Mouse (Mus musculus) layer of hippocampus, adult 18-20 months (tissue): ENCODE data around the gene Fmo4. TPM values are rescaled to one million over a fixed set of nuclear protein-coding genes. Genes with fewer than 3 reads are reported as not detected.
"Not testable (repeated sequence)": the region's sequence is repeated elsewhere in the genome, so short reads cannot be mapped to it uniquely, and the experiment has no call there.

ENCODE experiments used
- DNase-seq, 2 experiments: peaks; one replicate each; pipeline ENCODE4 v3.0.0; 2022; ENCODE audit warnings: low spot score in 2 of 2
- total RNA-seq, 2 experiments: library from RNA; stranded (reverse); gene quantifications; 2 replicates each; pipeline ENCODE4 v1.2.3; 2021

The Fmo4 gene
- total RNA-seq, 2 experiments from 2014 or later, result not detected

DNA sequence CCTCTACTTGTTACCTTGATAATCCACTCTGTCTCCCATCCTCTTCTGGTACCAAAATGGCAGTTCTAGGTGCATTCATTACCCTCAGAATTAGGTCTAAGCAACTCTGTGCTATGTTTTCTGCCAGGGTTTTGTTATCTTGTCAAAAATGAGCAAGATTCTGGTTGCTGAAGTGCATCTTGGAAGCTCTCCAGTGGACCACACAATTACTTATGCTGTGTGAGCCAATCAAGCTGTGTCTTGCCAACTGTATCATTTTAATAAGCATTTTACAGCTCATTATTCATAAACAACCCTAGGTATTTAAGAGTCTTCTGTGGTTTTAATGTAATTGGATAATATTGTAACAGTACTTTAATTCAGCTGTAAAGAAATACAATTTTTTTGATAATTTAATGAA is 17.3 kb downstream of the Fmo4 start:
- no peak for DNase-seq

DNA sequence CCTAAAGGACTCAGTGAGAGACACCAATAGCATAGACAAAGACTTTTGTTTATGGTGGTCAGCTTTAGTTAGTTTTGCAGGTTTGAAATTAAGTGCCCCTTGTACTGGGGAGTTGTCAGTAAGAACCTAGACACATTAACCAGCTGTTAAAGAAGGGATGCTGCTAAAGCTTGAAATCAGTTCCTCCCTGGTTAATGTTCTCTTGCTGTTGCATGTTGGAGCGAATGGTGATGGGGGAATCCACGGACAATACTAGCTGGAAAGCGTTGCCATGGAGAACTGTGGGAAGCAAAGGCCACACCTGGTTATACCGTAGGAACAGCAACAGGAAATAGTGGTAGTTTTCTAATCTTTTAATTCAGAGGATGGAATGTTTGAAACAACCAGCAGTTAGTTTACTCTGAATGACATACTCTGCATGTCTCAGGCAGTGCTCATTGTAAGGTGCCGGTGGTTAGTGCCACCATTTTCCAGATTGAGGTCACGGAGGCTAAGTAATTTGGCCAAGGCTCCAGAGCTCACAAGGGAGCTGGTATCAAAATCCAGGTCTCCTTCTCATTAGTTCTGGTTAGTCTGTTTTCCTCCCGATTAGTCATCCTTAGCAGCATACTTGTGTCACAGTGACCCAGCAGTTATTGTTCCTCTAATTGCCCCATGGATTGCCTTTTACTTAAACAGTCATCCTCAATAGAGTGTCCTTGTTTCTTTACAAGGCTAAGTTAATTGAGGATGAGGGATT is 21.3 kb downstream of the Fmo4 start:
- DNase-seq, result no peak

DNA sequence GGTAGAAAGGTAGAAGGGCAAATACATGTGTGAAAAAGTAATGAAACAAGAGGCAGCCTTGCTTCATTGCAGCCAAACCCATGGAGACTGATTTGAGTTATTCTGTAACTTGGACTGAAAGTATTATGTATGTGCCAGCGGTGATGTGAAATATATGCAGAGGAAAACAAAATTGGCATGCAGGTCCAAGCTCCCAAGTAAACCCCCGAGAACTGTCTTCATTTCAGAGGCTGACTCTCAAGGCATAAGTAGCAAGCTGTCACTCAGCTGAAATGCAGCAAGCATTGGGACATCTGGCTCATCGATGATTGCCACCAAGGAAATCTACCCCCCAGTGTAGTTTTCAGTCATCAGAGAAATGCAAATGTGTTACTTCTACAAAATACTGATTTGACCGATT is 28.6 kb downstream of the Fmo4 start:
- peak in 1 of 2 experiments; percentile 3 for DNase-seq

DNA sequence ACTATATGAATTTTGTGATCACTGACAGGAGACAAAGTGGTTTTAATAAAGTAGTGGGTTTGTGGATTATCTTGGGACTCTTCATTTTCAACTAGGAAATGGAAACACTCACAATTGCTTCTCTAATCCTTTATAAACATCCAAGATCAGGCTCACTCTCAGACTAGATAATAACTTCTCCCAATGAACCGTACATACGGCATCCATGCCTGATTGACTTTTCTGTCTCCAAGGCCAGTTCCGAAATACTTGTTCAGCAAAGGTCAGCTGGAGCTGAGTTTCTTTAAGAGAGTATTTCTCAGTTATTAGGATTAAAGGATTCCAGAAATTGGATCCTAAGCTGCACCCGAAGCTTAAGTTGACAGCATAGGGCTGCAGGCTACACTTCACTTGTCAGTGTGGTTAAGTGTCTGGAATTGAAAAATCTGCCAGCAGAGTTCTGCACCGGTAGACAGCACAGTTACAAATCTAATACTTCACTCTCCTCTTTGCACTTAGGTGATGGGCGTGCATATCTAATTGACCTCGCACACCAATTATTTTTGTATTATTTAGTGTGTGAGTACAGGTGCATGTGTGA is 30.0 kb downstream of the Fmo4 start:
- no peak for DNase-seq

DNA sequence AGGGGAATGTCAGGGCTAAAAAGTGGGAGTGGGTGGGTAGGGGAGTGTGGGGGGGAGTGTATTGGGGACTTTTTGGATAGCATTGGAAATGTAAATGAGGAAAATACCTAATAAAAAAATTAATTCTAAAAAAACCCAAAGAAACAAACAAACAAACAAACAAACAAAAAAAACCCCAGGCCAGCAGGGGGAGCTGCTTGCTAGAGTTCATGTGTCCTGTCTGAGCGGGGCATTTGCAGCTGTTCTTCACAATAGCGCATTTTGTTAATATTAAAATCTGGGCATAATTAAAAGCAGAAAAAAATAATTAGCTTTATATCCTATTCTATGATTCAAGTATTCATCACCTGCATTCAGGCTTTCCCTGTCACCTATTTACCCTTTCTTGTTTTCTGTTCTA is 32.7 kb downstream of the Fmo4 start:
- DNase-seq, result not testable (repeated sequence)

DNA sequence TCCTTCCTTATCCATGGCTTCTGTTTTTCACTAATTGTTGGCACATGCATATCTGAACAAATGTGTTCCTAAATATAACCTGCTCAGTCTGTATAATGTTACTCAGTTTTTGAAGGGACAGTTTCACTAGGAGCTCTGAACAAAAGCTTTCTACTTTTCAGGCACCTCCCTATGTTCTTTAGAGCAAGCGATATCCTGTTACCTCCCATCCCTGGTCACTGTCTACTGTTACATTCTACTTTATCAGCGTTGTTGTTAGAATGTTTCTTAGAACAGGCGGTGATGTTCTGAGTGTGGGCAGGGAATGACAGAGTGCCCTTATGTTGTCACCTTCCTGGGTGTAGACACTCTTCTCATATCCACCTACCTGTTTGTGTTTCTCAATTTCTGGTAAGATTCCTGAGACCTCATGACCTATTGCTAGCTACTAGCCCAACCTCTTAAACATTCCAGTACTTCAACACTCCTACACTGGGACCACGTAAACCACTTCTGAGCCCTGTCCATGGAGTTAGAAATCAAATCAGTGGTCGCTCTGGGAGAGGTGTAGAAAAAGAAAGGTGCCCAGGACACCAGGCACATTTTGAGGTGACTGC is 35.7 kb downstream of the Fmo4 start:
- no peak for DNase-seq

DNA sequence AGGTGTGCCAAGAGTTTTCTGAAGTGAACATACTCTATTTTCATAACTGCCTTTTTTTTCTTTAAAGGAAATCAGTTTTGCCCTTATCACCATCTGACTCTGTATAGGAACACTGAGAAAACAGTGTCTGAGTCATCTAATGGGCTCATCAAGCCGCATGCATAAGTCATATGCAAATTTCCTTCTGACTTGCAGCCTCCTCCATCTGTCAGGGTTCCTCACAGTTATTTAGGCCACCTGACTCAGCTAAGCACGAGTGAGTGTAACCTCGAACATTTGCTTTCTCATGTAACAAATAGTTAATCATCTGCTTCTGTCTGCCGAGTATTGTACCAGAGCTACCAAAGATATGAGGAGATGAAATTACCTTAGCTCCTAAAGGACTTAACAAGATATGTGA is 40.1 kb downstream of the Fmo4 start:
- peak; percentile 9 to 40 for DNase-seq

DNA sequence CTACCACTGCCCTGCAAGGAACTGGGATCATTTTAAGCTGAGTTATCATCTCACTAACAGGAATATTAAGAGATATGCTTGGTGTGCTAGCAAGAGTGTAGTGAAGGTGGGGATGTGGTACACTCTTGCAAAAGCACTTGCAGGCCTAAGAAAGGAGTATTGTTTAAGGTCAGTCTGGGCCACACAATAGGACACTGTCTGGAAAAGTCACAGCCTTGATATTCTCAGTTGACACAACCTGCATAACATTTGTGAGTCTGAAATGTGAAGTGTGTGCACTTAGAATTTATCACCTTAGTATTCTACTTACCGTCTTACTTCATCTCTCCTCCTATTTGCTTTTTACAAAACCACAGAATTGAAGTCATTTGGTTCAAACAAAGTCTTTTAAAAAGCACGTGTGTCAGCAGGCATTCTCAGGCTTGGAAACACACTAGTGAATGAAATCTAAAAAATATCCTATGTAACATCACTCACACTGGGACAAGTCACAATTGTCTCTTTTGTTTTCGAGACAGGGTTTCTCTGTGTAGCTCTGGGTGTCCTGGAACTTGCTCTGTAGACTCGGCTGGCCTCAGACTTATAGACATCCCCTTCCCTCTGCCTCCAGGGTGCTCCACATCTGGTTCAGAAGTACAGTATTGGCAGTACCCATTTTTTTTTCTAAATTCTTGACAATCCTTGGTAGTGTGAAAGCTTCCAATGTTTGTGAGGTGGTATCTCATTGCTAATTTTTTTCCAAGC is 42.0 kb downstream of the Fmo4 start:
- no peak for DNase-seq

DNA sequence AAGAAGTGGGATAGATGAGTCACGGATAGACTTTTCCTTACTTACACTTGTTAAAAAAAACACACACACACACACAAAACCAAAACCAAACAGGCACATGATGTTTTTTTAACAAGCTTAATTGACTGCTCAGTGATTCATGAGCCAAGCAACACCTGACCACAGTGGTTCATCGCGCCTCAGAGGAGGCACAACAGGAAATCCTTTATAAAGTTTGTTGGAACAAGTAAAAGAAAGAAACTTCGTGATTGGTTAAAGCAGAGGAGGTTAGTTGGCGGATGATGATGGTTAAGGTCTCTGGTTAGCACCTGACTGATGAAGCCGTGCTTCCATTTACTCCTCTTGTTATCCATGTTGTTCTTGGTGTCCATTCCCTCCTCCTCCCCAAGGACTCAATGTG is 61.8 kb downstream of the Fmo4 start:
- DNase-seq, result no peak

DNA sequence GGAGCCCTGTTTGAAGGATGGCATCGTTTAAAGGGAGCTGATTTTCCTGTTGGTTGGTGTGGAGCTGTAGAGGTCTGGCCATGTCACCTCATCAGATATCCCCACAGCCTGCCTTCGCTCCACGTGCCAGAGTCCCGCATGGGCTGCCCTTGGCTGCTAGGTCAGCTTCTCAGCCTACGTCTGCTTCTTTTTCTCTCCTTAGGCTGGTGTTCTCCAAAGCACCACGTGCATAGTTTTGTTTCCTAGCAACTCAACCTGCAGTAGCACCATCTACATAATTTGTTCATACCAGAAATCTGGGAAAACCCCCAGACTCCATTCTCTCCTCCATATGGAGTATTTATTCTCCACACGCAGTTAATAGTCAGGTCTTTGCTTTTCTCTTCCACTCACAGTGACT is 64.2 kb downstream of the Fmo4 start:
- DNase-seq, result peak in 1 of 2 experiments; percentile 20

DNA sequence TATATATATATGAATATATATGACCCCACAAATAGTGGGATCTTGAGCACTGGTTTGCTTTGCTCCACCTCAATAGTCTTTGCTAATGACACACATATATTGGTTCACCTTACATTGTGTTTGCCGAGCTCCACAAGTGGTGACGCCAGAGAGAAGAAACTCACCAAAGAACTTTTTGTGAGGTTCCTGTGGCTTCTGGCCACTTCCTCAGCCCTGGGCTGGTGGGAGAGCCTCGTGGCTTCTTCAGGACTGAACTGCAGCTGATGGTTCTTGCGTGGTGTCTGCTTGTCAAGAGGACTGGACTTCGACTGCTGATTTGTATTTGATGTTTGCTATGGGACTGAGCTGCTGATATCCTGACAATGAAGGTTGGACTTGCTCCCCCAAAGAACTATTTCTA is 65.0 kb downstream of the Fmo4 start:
- no peak for DNase-seq

Other genes starting within 250 kb of the Fmo4 start
- gene Vamp4, start 243.5 kb downstream of the Fmo4 start, total RNA-seq, result 100 to 1,000 TPM; 103 to 109 TPM
- 1 to 10 TPM; 2.6 to 4.0 TPM for gene Myoc, start 174.8 kb downstream of the Fmo4 start, total RNA-seq
- not detected for gene Myocos, start 155.8 kb downstream of the Fmo4 start, total RNA-seq
- 100 to 1,000 TPM; 184 to 186 TPM for gene Prrc2c, start 73.4 kb downstream of the Fmo4 start, total RNA-seq
- gene Fmo1, start 52.6 kb upstream of the Fmo4 start, total RNA-seq, result 1 to 10 TPM; 7.3 to 8.6 TPM
- gene Fmo2, start 84.8 kb upstream of the Fmo4 start, total RNA-seq, result 1 to 10 TPM; 3.2 to 5.5 TPM
- not detected for gene Fmo6, start 123.5 kb upstream of the Fmo4 start, total RNA-seq
- not detected for gene Fmo3, start 170.6 kb upstream of the Fmo4 start, total RNA-seq